Comparison of ENCODE assay signal across 22 mouse cellular contexts in genomic region chr3:60517234-60517787, GRCm38 (mm10). TPM values are rescaled to one million over a fixed set of nuclear protein-coding genes. Genes with fewer than 3 reads are reported as not detected.
DNase-seq lines count a peak whose midpoint lies in the region; ATAC-seq lines count a peak whose summit lies in the region.
"Had no signal": no experiment of that assay in that cellular context is flagged by ENCODE, and none has a peak within 500 bp of the region (broad histone marks: within the 10 kb centered on the region; RNA-seq: fewer than 3 reads in every experiment).

No protein-coding gene starts in this region.

- intact Hi-C loops in heart, postnatal 25 days (cut with DNase I) = no loop called here

- H3K27ac ChIP-seq in heart, embryonic 10.5 days = peak overlapping the region; percentile 43; the same call in 1 of the 2 replicates
- H3K27ac ChIP-seq in kidney, embryonic 14.5 days (ENCODE audit: low read depth, low read length) = no peak overlapping the region
- peak overlapping the region; percentile 71 for H3K27ac ChIP-seq in macrophage
- H3K27ac ChIP-seq: hindbrain, embryonic 12.5 days; layer of hippocampus, adult 2 months; limb, embryonic 15.5 days had no signal

- 35% methylated on average over 3 of the region's 3 CpGs for WGBS in heart, embryonic 10.5 days
- WGBS in kidney, embryonic 14.5 days = 43% methylated on average over 3 of the region's 3 CpGs
- WGBS in macrophage (ENCODE audit: missing documents) = 88% methylated on average over 3 of the region's 3 CpGs

- no peak overlapping the region for H3K4me3 ChIP-seq in heart, embryonic 10.5 days
- no peak overlapping the region for H3K4me3 ChIP-seq in kidney, embryonic 14.5 days (ENCODE audit: low read length)
- peak overlapping the region; percentile 57 for H3K4me3 ChIP-seq in megakaryocyte, embryonic 14.5 days (replicated peaks)
- no peak overlapping the region for H3K4me3 ChIP-seq in macrophage (ENCODE audit: inconsistent target)
- H3K4me3 ChIP-seq: hindbrain, embryonic 12.5 days; layer of hippocampus, adult 2 months; limb, embryonic 15.5 days had no signal

- H3K9ac ChIP-seq in kidney, embryonic 14.5 days (ENCODE audit: low read depth, low read length) = no peak overlapping the region
- H3K9ac ChIP-seq: hindbrain, embryonic 12.5 days; limb, embryonic 15.5 days; lung, embryonic 14.5 days had no signal

- no peak overlapping the region for H3K4me2 ChIP-seq in kidney, embryonic 14.5 days (replicated peaks; ENCODE audit: low read depth, low read length)
- H3K4me2 ChIP-seq: hindbrain, embryonic 12.5 days; limb, embryonic 15.5 days; lung, embryonic 14.5 days had no signal

- H3K79me2 ChIP-seq in macrophage (ENCODE audit: inconsistent target) = peaks cover 100% of the 10 kb centered on the region

- no peaks in the 10 kb centered on the region for H3K36me3 ChIP-seq in heart, embryonic 10.5 days
- H3K36me3 ChIP-seq in kidney, embryonic 14.5 days (ENCODE audit: control insufficient read depth, insufficient read depth, low read length) = no peaks in the 10 kb centered on the region
- peaks cover 59% of the 10 kb centered on the region for H3K36me3 ChIP-seq in megakaryocyte, embryonic 14.5 days (replicated peaks; ENCODE audit: low read length)
- no peaks in the 10 kb centered on the region for H3K36me3 ChIP-seq in macrophage (ENCODE audit: inconsistent target)
- H3K36me3 ChIP-seq: hindbrain, embryonic 12.5 days; limb, embryonic 15.5 days had no signal

- ATAC-seq in kidney, embryonic 14.5 days (ENCODE audit: low FRiP score, low TSS enrichment) = peak; percentile 76; the same call in 1 of the 2 replicates
- no peak for ATAC-seq in megakaryocyte, adult 5-6 weeks (ENCODE audit: poor library complexity, severe bottlenecking)
- ATAC-seq: forebrain, embryonic 16.5 days; midbrain, embryonic 16.5 days had no signal

- H3K4me1 ChIP-seq in heart, embryonic 10.5 days = peaks cover 33% of the 10 kb centered on the region
- H3K4me1 ChIP-seq in kidney, embryonic 14.5 days (ENCODE audit: control insufficient read depth, insufficient read depth, low read length) = peaks cover 13% of the 10 kb centered on the region; the same call in 1 of the 2 replicates
- peaks cover 89% of the 10 kb centered on the region for H3K4me1 ChIP-seq in megakaryocyte, embryonic 14.5 days

- H3K9me3 ChIP-seq in heart, embryonic 10.5 days = no peaks in the 10 kb centered on the region
- H3K9me3 ChIP-seq in kidney, embryonic 14.5 days (ENCODE audit: control insufficient read depth, low read length) = no peaks in the 10 kb centered on the region
- no peaks in the 10 kb centered on the region for H3K9me3 ChIP-seq in megakaryocyte, embryonic 14.5 days
- H3K9me3 ChIP-seq: hindbrain, embryonic 12.5 days; limb, embryonic 15.5 days had no signal

- no peaks in the 10 kb centered on the region for H3K27me3 ChIP-seq in heart, embryonic 10.5 days (ENCODE audit: insufficient read depth, poor library complexity, severe bottlenecking)
- H3K27me3 ChIP-seq in kidney, embryonic 14.5 days (ENCODE audit: control insufficient read depth, insufficient read depth, low read length) = no peaks in the 10 kb centered on the region
- H3K27me3 ChIP-seq in megakaryocyte, embryonic 14.5 days (replicated peaks) = no peaks in the 10 kb centered on the region
- H3K27me3 ChIP-seq: hindbrain, embryonic 12.5 days; limb, embryonic 15.5 days had no signal

- DNase-seq in heart, embryonic 10.5 days (ENCODE audit: low spot score) = no peak
- DNase-seq in heart, postnatal 25 days (ENCODE audit: low spot score) = no peak
- no peak for DNase-seq in kidney, postnatal 10 days
- no peak for DNase-seq in layer of hippocampus, adult 18-20 months (ENCODE audit: low spot score in 2 of 2)
- DNase-seq: adrenal gland, adult 2 months; B cell, adult 2 months; cerebellum, adult 9-11 months; gastrocnemius, postnatal 36 days; kidney, adult 8-10 months; lung, embryonic 14.5 days; right cerebral cortex, postnatal 14 days; spleen, adult 18-20 months; thymus, postnatal 4 days had no signal

RNA-seq across cellular contexts. Expression of gene Mbnl1, which starts 44.7 kb away (rescaled TPM):
- polyA plus RNA-seq in heart, embryonic 10.5 days (2016; fragmentation: Nextera tagmentation; extraction: Ambion mirVana) = 66.5 and 71.7 TPM in 2 replicates
- 100 to 1,000 TPM; 191 to 197 TPM for total RNA-seq in heart, postnatal 25 days (2021)
- 79.6 and 117 TPM in 2 replicates for polyA plus RNA-seq in kidney, embryonic 14.5 days (2014; fragmentation: Nextera tagmentation; extraction: Ambion mirVana)
- 20.3 and 35.3 TPM in 2 replicates for polyA plus RNA-seq in megakaryocyte, embryonic 14.5 days (2012; ENCODE audit: insufficient read depth, low replicate concordance)
- total RNA-seq in megakaryocyte, adult 5-6 weeks (2015) = 716 and 772 TPM in 2 replicates
- total RNA-seq in megakaryocyte, adult 5-6 weeks (2017) = 1,073 and 1,122 TPM in 2 replicates
- 1,000 to 10,000 TPM in 15 of 26 experiments, 100 to 1,000 TPM in 10, 10 to 100 TPM in 1; 83.6 to 1,534 (median 1,127) TPM for total RNA-seq in macrophage (2018; cell fraction: chromatin; rRNA removed)
- total RNA-seq in macrophage (2018; cell fraction: cytosol; rRNA removed) = 100 to 1,000 TPM; 334 to 648 (median 462) TPM
- total RNA-seq in macrophage (2018; cell fraction: nucleus; rRNA removed) = 1,000 to 10,000 TPM in 11 of 26 experiments, 100 to 1,000 TPM in 15; 271 to 1,882 (median 927) TPM
- polyA plus RNA-seq in macrophage (2018) = 311 to 412 TPM (median 370 TPM) in 3 replicates
- total RNA-seq in layer of hippocampus, adult 18-20 months (2021) = 100 to 1,000 TPM; 137 to 141 TPM
